19 mouse cellular contexts compared by ENCODE assay signal in genomic region chr5:28819091-28819490, GRCm38 (mm10).
DNase-seq lines count a peak whose midpoint lies in the region; ATAC-seq and TF ChIP-seq lines count a peak whose summit lies in the region.
"Had no signal": no experiment of that assay in that cellular context is flagged by ENCODE, and none has a peak within 500 bp of the region (broad histone marks: within the 10 kb centered on the region; RNA-seq: fewer than 3 reads in every experiment).

No protein-coding gene starts in this region.

- no peak overlapping the region for H3K4me2 ChIP-seq in lung, postnatal 0 days (replicated peaks; ENCODE audit: low read depth, low read length)
- H3K4me2 ChIP-seq: forebrain, embryonic 12.5 days; hindbrain, embryonic 14.5 days; liver, embryonic 12.5 days; lung, embryonic 15.5 days had no signal

- TF ChIP-seq CTCF in left cerebral cortex, adult 2 months (IDR thresholded peaks at IDR 0.05), result no peak; the same call in 1 of the 2 replicates
- no peak for TF ChIP-seq CTCF in lung, postnatal 0 days (IDR thresholded peaks at IDR 0.05)

- DNase-seq in frontal cortex, postnatal 10 days (ENCODE audit: low spot score in 2 of 2), result peak; percentile 29 to 35
- DNase-seq in layer of hippocampus, adult 18-20 months (ENCODE audit: low spot score in 2 of 2), result peak; percentile 68 to 82
- peak; percentile 41 to 62 for DNase-seq in left cerebral cortex, adult 2 months (ENCODE audit: extremely low spot score in 1 of 2, low spot score in 2 of 2)
- DNase-seq in right cerebral cortex, postnatal 10 days (ENCODE audit: low spot score in 2 of 2), result peak; percentile 69 to 80
- DNase-seq in lung, postnatal 0 days (ENCODE audit: low spot score), result no peak
- no peak for DNase-seq in ovary, adult 18-20 months (ENCODE audit: low spot score)
- DNase-seq in thymus, postnatal 4 days, result no peak
- no peak for DNase-seq in cerebellum, postnatal 4 days (ENCODE audit: low spot score in 2 of 2)
- DNase-seq: cerebellum, postnatal 25 days; gastrocnemius, postnatal 10 days; heart, adult 2 months; midbrain, embryonic 14.5 days had no signal

- H3K27ac ChIP-seq in left cerebral cortex, adult 2 months, result no peak overlapping the region
- H3K27ac ChIP-seq in lung, postnatal 0 days (ENCODE audit: low read length), result no peak overlapping the region
- H3K27ac ChIP-seq: forebrain, embryonic 12.5 days; heart, adult 2 months; hindbrain, embryonic 14.5 days; kidney, postnatal 0 days; limb, embryonic 10.5 days; liver, embryonic 12.5 days; lung, embryonic 15.5 days had no signal

- H3K36me3 ChIP-seq in lung, postnatal 0 days (ENCODE audit: insufficient read depth, low read length), result no peaks in the 10 kb centered on the region
- H3K36me3 ChIP-seq: forebrain, embryonic 12.5 days; limb, embryonic 10.5 days; liver, embryonic 12.5 days; lung, embryonic 15.5 days had no signal

- no peak overlapping the region for H3K4me3 ChIP-seq in left cerebral cortex, adult 2 months
- H3K4me3 ChIP-seq in lung, postnatal 0 days (ENCODE audit: low read depth, low read length), result no peak overlapping the region
- H3K4me3 ChIP-seq: forebrain, embryonic 12.5 days; heart, adult 2 months; limb, embryonic 10.5 days; liver, embryonic 12.5 days; lung, embryonic 15.5 days had no signal

- H3K9me3 ChIP-seq in lung, postnatal 0 days (ENCODE audit: low read length), result no peaks in the 10 kb centered on the region
- H3K9me3 ChIP-seq: forebrain, embryonic 12.5 days; limb, embryonic 10.5 days; liver, embryonic 12.5 days; lung, embryonic 15.5 days had no signal

- no peak for TF ChIP-seq EP300 in lung, postnatal 0 days (IDR thresholded peaks at IDR 0.05)

- H3K9ac ChIP-seq in lung, postnatal 0 days (replicated peaks; ENCODE audit: low read depth), result no peak overlapping the region
- H3K9ac ChIP-seq: forebrain, embryonic 12.5 days; hindbrain, embryonic 14.5 days; liver, embryonic 12.5 days; lung, embryonic 15.5 days had no signal

- no peaks in the 10 kb centered on the region for H3K27me3 ChIP-seq in lung, postnatal 0 days (replicated peaks; ENCODE audit: insufficient read depth, low read length)
- H3K27me3 ChIP-seq: forebrain, embryonic 12.5 days; liver, embryonic 12.5 days; lung, embryonic 15.5 days had no signal

- no peaks in the 10 kb centered on the region for H3K4me1 ChIP-seq in lung, postnatal 0 days (ENCODE audit: insufficient read depth, low read depth, low read length)
- H3K4me1 ChIP-seq: forebrain, embryonic 12.5 days; limb, embryonic 10.5 days; liver, embryonic 12.5 days; lung, embryonic 15.5 days had no signal

- intact Hi-C loops in left cerebral cortex, adult 2 months (cut with DNase I), result loop anchor here (1.0 kb wide), 1 partner anchor 115 kb away; no protein-coding TSS in a partner anchor

- WGBS in lung, postnatal 0 days, result 93% methylated on average over 5 of the region's 5 CpGs

- no peak for ATAC-seq in lung, postnatal 0 days
- ATAC-seq: intestine, embryonic 16.5 days; liver, embryonic 12.5 days had no signal

Comparison
In these comparisons a context has a peak if more than half of its experiments do, and no peak if none do; other contexts are left out.
1. DNase-seq: peak in frontal cortex, postnatal 10 days (2 of 2), layer of hippocampus, adult 18-20 months (2 of 2), left cerebral cortex, adult 2 months (2 of 2) and right cerebral cortex, postnatal 10 days (2 of 2); none in lung, postnatal 0 days (single experiment), ovary, adult 18-20 months (single experiment), thymus, postnatal 4 days (single experiment) and cerebellum, postnatal 4 days (0 of 2).